Mouse (Mus musculus): ENCODE results near the gene Cfdp1. TPM values are rescaled to one million over a fixed set of nuclear protein-coding genes. Genes with fewer than 3 reads are reported as not detected.

Cfdp1 gene
- polyA plus RNA-seq, 1 experiment from 2014 or later = 144 TPM

- H3K4me2 ChIP-seq = no peak overlapping the region
- H3K27ac ChIP-seq (ENCODE audit: poor library complexity, severe bottlenecking) = no peak overlapping the region
- H3K27me3 ChIP-seq (replicated peaks) = no peaks in the 10 kb centered on the region
- H3K4me3 ChIP-seq = no peak overlapping the region
- WGBS = 76% methylated on average over 12 of the region's 12 CpGs
- peaks cover 19% of the 10 kb centered on the region for H3K4me1 ChIP-seq (replicated peaks)
- no peak for ATAC-seq (ENCODE audit: insufficient number of reproducible peaks, low FRiP score)
- H3K9ac ChIP-seq = no peak overlapping the region
- H3K36me3 ChIP-seq = peaks cover 57% of the 10 kb centered on the region
- H3K9me3 ChIP-seq (replicated peaks) = 0 out of 2 replicates have a peak, but pooled peaks cover 2% of the 10 kb centered on the region
Measured at GRCm38 (mm10) chr8:111820018-111820417, 34.1 kb downstream of the Cfdp1 start.

- Histone ChIP-seq H3K4me2 (no peak overlapping the region), H3K27me3 (replicated peaks) (no peaks in the 10 kb centered on the region), H3K9me3 (replicated peaks) (no peaks in the 10 kb centered on the region), H3K4me3 (no peak overlapping the region), H3K4me1 (replicated peaks) (peaks cover 19% of the 10 kb centered on the region), H3K27ac (ENCODE audit: poor library complexity, severe bottlenecking) (peak overlapping the region; percentile 42; the same call in 1 of the 2 replicates), H3K9ac (no peak overlapping the region), H3K36me3 (peaks cover 46% of the 10 kb centered on the region)
- no peak for ATAC-seq (ENCODE audit: insufficient number of reproducible peaks, low FRiP score)
- 87% methylated on average over 3 of the region's 3 CpGs for WGBS
Measured at GRCm38 (mm10) chr8:111818556-111818955, 35.5 kb downstream of the Cfdp1 start.

GRCm38 (mm10) chr8:111815078-111815477 is 39.0 kb downstream of the Cfdp1 start:
- Histone ChIP-seq H3K4me2 (no peak overlapping the region), H3K4me3 (no peak overlapping the region), H3K9me3 (replicated peaks) (no peaks in the 10 kb centered on the region), H3K27me3 (replicated peaks) (no peaks in the 10 kb centered on the region), H3K27ac (ENCODE audit: poor library complexity, severe bottlenecking) (no peak overlapping the region), H3K9ac (no peak overlapping the region), H3K4me1 (replicated peaks) (peaks cover 19% of the 10 kb centered on the region), H3K36me3 (peaks cover 23% of the 10 kb centered on the region)
- 93% methylated on average over 4 of the region's 4 CpGs for WGBS
- no peak for ATAC-seq (ENCODE audit: insufficient number of reproducible peaks, low FRiP score)

GRCm38 (mm10) chr8:111813818-111814217 is 40.3 kb downstream of the Cfdp1 start:
- WGBS = 95% methylated on average over 9 of the region's 9 CpGs

DNA sequence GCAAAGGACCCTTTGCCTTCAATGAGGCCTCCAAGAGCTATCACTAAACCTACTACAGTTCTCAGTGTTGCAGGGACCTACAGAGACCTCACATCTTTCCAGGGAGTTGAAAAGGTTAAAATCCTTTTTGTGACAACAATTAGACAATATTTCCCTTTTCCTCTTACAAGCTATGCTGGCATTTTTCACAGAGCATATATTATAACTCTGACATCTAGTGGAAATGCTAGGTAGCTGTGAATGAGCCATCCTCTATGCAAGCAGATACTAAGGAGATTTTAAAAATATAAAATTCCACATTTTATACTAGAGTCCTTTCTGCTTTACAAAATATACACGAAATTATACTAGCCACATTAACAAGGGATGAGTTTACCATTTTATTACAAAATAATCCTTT is 41.3 kb downstream of the Cfdp1 start:
- H3K4me3 ChIP-seq = no peak overlapping the region
- H3K27ac ChIP-seq (ENCODE audit: poor library complexity, severe bottlenecking) = no peak overlapping the region
- H3K36me3 ChIP-seq = peaks cover 17% of the 10 kb centered on the region
- no peak for ATAC-seq (ENCODE audit: insufficient number of reproducible peaks, low FRiP score)
- no peak overlapping the region for H3K9ac ChIP-seq
- 55% methylated on average over 1 of the region's 1 CpGs for WGBS
- no peaks in the 10 kb centered on the region for H3K9me3 ChIP-seq (replicated peaks)
- H3K4me1 ChIP-seq (replicated peaks) = peaks cover 10% of the 10 kb centered on the region
- no peaks in the 10 kb centered on the region for H3K27me3 ChIP-seq (replicated peaks)
- no peak overlapping the region for H3K4me2 ChIP-seq

More at GRCm38 (mm10) chr8:111813818-111814217, 40.3 kb downstream of the Cfdp1 start:
- no peak overlapping the region for H3K27ac ChIP-seq (ENCODE audit: poor library complexity, severe bottlenecking)
- ATAC-seq (ENCODE audit: insufficient number of reproducible peaks, low FRiP score) = no peak
- H3K9ac ChIP-seq = no peak overlapping the region
- peaks cover 14% of the 10 kb centered on the region for H3K4me1 ChIP-seq (replicated peaks)
- H3K4me2 ChIP-seq = no peak overlapping the region
- peaks cover 17% of the 10 kb centered on the region for H3K36me3 ChIP-seq
- no peaks in the 10 kb centered on the region for H3K27me3 ChIP-seq (replicated peaks)
- no peak overlapping the region for H3K4me3 ChIP-seq
- H3K9me3 ChIP-seq (replicated peaks) = no peaks in the 10 kb centered on the region

GRCm38 (mm10) chr8:111810656-111811336 is 43.3 kb downstream of the Cfdp1 start:
- ATAC-seq (ENCODE audit: insufficient number of reproducible peaks, low FRiP score) = no peak
- Histone ChIP-seq H3K9me3 (replicated peaks) (no peaks in the 10 kb centered on the region), H3K9ac (no peak overlapping the region), H3K4me1 (replicated peaks) (peaks cover 10% of the 10 kb centered on the region), H3K27ac (ENCODE audit: poor library complexity, severe bottlenecking) (no peak overlapping the region), H3K4me2 (no peak overlapping the region), H3K36me3 (peaks cover 12% of the 10 kb centered on the region), H3K27me3 (replicated peaks) (no peaks in the 10 kb centered on the region), H3K4me3 (no peak overlapping the region)
- 76% methylated on average over 2 of the region's 2 CpGs for WGBS

DNA sequence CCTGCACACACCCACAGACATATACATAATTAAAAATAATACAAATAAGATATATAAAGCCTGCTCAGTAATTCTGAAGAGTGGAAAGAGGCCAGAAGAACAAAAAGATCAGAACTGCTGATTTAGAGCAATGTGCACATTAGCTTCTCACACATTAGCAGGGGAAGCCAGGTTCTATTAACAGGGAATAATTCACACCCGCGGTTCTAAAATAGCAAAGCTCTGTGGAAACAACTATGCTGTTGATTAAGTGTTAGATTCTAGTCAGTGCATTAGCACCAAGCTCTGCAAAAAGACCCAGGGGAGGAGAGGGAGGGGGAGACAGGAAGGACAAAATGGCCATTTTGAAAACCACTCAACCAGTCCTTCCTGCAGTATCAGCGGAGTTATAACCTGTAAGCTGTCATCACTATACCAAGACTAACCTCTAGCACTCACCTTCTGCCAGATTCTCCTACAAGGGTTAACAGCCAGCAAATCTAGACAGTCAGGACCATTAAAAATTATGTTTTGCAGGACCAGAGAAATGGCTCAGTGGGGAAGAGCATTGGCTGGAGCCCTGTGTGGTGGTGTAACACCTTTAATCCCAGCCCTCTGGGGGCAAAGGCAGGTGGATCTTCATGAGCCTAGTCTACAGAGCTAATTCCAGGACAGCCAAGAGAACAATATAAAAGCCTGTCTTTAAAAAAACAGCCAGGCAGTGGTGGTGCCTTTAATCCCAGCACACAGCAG is 45.0 kb downstream of the Cfdp1 start:
- Histone ChIP-seq H3K9me3 (replicated peaks) (no peaks in the 10 kb centered on the region), H3K4me1 (replicated peaks) (peaks cover 19% of the 10 kb centered on the region), H3K9ac (no peak overlapping the region), H3K36me3 (peaks cover 9% of the 10 kb centered on the region), H3K4me3 (no peak overlapping the region), H3K27me3 (replicated peaks) (no peaks in the 10 kb centered on the region), H3K4me2 (no peak overlapping the region), H3K27ac (ENCODE audit: poor library complexity, severe bottlenecking) (no peak overlapping the region)
- 64% methylated on average over 3 of the region's 3 CpGs for WGBS
- no peak for ATAC-seq (ENCODE audit: insufficient number of reproducible peaks, low FRiP score)

DNA sequence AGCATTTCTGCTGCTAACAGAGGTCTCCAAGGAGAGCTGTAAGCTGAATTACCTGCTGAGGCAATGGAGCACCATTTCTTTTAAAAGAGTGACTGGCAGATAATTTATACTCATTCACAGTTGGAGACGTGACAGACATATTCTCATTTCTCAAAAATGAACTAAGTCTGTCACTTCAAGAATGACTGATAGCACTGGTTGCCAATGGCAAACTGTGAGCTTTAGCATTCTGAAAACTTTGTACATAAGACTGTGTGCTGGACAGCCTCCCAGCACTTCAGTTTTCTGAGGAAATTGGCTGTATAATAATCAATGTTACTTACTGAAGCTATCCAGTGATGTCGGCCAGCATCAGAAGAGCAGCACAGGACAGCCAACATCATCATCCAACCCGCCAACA is 46.1 kb downstream of the Cfdp1 start:
- H3K36me3 ChIP-seq = 0 out of 2 replicates have a peak, but pooled peaks cover 3% of the 10 kb centered on the region
- no peaks in the 10 kb centered on the region for H3K9me3 ChIP-seq (replicated peaks)
- no peak overlapping the region for H3K4me3 ChIP-seq
- H3K4me2 ChIP-seq = no peak overlapping the region
- no peak overlapping the region for H3K9ac ChIP-seq
- peaks cover 30% of the 10 kb centered on the region for H3K4me1 ChIP-seq (replicated peaks)
- WGBS = 95% methylated on average over 3 of the region's 3 CpGs
- H3K27ac ChIP-seq (ENCODE audit: poor library complexity, severe bottlenecking) = no peak overlapping the region
- no peaks in the 10 kb centered on the region for H3K27me3 ChIP-seq (replicated peaks)
- no peak for ATAC-seq (ENCODE audit: insufficient number of reproducible peaks, low FRiP score)

DNA sequence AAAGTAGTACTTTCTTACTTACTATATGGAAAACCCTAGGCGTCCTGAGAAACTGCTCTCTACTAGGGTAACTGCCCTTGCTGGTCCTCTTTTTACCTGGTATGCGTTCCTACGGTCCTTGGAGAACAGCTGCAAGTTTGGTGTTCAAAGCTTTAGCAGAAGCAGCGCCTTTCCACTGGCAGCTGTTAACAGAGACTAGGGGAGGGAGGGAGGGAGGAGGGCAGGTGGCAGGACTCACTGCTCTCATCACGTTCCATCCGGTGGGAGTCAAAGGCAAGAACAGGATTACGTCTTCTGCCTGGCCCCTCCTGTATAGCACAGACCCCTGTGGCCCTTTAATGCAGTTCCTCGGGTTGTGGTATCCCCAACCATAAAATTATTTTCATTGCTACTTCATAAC is 50.7 kb downstream of the Cfdp1 start:
- Histone ChIP-seq H3K27me3 (replicated peaks) (no peaks in the 10 kb centered on the region), H3K27ac (ENCODE audit: poor library complexity, severe bottlenecking) (peak overlapping the region; percentile 64; the same call in 1 of the 2 replicates), H3K4me3 (no peak overlapping the region), H3K36me3 (no peaks in the 10 kb centered on the region), H3K4me1 (replicated peaks) (peaks cover 35% of the 10 kb centered on the region), H3K4me2 (no peak overlapping the region), H3K9me3 (replicated peaks) (no peaks in the 10 kb centered on the region), H3K9ac (no peak overlapping the region)
- WGBS = 71% methylated on average over 8 of the region's 8 CpGs
- ATAC-seq (ENCODE audit: insufficient number of reproducible peaks, low FRiP score) = no peak

DNA sequence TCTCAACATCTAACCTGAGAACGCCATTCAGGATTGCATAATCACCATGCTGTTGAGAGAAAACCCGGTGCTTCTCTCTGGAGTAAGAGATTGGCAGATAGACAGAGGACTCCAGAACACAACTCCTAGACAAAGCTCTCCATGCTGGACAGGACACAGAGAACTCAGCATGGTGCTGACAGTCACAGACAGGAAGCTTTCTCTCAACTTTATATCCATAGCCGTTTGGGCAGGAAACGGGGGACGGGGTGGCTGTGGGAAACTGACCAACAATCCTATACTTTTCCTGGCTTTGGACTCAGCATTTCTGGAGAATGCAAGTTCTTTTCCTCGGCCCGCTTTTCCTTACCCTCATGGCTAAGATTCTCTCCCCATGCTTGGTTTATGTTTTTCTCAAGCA is 51.8 kb downstream of the Cfdp1 start:
- peak; percentile 33; the same call in 1 of the 2 replicates for ATAC-seq (ENCODE audit: insufficient number of reproducible peaks, low FRiP score)
- H3K4me3 ChIP-seq = no peak overlapping the region
- no peaks in the 10 kb centered on the region for H3K27me3 ChIP-seq (replicated peaks)
- peaks cover 35% of the 10 kb centered on the region for H3K4me1 ChIP-seq (replicated peaks)
- WGBS = 69% methylated on average over 7 of the region's 7 CpGs
- no peak overlapping the region for H3K9ac ChIP-seq
- H3K4me2 ChIP-seq = no peak overlapping the region
- H3K27ac ChIP-seq (ENCODE audit: poor library complexity, severe bottlenecking) = peak overlapping the region; percentile 50
- H3K9me3 ChIP-seq (replicated peaks) = no peaks in the 10 kb centered on the region
- peaks cover 5% of the 10 kb centered on the region; the same call in 1 of the 2 replicates for H3K36me3 ChIP-seq

GRCm38 (mm10) chr8:111801456-111801855 is 52.6 kb downstream of the Cfdp1 start:
- Histone ChIP-seq H3K9me3 (replicated peaks) (no peaks in the 10 kb centered on the region), H3K4me1 (replicated peaks) (peaks cover 35% of the 10 kb centered on the region), H3K27me3 (replicated peaks) (no peaks in the 10 kb centered on the region), H3K9ac (no peak overlapping the region), H3K4me2 (no peak overlapping the region), H3K27ac (ENCODE audit: poor library complexity, severe bottlenecking) (peak overlapping the region; percentile 50), H3K36me3 (peaks cover 5% of the 10 kb centered on the region; the same call in 1 of the 2 replicates), H3K4me3 (no peak overlapping the region)
- 52% methylated on average over 6 of the region's 6 CpGs for WGBS
- no peak; the same call in 1 of the 2 replicates for ATAC-seq (ENCODE audit: insufficient number of reproducible peaks, low FRiP score)

Data from heart, embryonic 12.5 days (tissue).